Mouse (Mus musculus) liver, postnatal 0 days (tissue): Measurements from ENCODE around the gene Gdpd1.

Source experiments
- CTCF ChIP-seq: sonication (generic); IDR thresholded peaks from 2 replicates; pipeline ENCODE4 v1.5.1; 2016; ENCODE audit warnings: antibody characterized with exemption, low read depth
- EP300 ChIP-seq: IDR thresholded peaks from 2 replicates; pipeline ENCODE4 v1.6.1; 2016; ENCODE audit warnings: antibody characterized with exemption, low read depth, mild to moderate bottlenecking

- TF ChIP-seq CTCF (no peak), EP300 (no peak)
These were observed 13.5 kb downstream of the Gdpd1 start for GRCm38 (mm10) chr11:87060410-87060809.
